Mouse (Mus musculus) spleen, adult 10 weeks (tissue): Measurements from ENCODE around the gene Olfr801. TPM values are rescaled to one million over a fixed set of nuclear protein-coding genes. Genes with fewer than 3 reads are reported as not detected.

Source experiments
- polyA plus RNA-seq: library from polyadenylated mRNA; stranded (reverse); fragments of 350-450 nt; fragmentation: Illumina TruSeq; extraction: RNeasy Lipid Tissue Mini Kit (QIAGEN cat#74804); gene quantifications from one replicate; pipeline ENCODE4 v1.2.3, GENCODE M21; 2015; ENCODE audit warnings: low replicate concordance; ENCODE audit not compliant: insufficient read depth

Gene Olfr801
- not detected for polyA plus RNA-seq

DNA sequence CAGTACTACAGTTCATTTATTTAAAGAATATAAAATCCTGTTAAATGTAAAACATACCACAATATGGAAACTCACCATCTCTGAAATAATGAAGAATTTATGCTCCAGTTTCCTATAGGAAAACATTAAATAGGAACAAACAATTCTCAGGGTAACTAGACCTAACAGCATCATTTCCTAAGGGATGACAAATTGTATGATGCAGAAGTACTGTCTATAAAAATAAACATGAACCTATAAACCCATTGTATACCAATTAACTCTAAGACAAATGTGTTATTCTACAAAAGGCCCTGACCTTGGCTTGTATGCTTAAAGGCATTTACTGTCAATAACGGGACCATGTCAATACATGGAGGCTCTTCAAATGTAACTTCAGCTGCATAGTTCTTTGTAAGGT, at the start of gene Olfr801:
Gene Olfr801 (minus strand): TSS at position 101 of the 400 bp plus-strand sequence.

DNA sequence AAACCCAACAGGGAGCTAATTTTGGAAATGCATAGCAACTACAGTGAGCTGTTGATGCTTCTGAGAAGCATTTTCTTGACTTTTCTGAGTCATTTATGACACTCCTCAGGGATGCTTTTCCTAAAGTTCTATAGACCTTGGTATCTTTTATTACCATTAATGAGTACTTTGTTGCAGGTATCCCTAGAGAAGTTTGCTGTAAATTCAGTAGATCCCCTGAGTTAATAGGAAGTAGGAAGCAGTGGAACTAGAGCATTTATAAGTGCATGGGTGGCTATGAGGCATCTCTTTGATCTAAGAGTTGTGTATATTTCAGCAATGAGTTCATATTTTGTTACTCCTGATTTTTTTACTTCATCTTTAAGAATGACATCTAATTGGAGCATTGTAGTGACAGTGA, 29.2 kb upstream of the Olfr801 start, which contains the start of gene Olfr804:
Gene Olfr804 (plus strand): TSS at position 301 of the 400 bp plus-strand sequence.

DNA sequence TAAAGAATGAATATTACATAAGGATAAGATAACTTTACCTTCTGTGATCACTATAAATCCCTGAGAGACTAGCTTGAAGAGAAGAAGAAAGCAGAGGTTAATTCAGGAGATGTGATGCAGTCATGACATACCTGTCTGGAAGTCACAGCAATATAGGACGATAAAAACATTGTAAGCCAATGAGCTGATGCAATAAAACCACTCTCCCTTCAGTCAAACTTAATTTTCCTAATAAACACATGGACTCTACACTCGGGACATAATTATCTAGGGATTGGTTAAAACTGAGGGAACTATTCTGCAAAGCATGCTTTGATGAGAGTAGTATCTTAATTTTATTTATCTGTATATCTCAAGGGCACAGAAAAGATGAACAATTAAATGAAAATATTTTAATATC, 20.5 kb upstream of the Olfr801 start, which contains the start of gene Olfr803:
Gene Olfr803 (minus strand): TSS at position 101 of the 400 bp plus-strand sequence.

DNA sequence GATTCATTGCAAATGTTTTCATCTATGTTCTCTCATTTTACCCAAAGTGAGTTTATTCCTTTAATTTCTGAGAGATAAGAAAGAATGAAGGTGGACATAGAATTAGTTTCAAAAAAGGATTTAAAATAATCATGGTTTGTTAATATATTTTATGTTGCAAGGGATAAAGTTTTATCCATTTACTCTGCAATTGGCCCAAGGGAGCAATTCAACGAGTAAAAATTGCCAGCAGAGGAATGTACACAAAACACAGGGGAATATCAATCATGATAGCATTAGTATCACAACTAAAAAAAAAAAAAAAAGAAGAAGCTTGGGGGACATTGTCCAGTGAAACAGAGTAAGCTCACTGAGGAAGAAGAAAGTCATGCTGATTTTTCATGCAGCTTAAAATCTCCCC, 14.4 kb upstream of the Olfr801 start, which contains the start of gene Olfr802:
Gene Olfr802 (minus strand): TSS at position 101 of the 400 bp plus-strand sequence.

DNA sequence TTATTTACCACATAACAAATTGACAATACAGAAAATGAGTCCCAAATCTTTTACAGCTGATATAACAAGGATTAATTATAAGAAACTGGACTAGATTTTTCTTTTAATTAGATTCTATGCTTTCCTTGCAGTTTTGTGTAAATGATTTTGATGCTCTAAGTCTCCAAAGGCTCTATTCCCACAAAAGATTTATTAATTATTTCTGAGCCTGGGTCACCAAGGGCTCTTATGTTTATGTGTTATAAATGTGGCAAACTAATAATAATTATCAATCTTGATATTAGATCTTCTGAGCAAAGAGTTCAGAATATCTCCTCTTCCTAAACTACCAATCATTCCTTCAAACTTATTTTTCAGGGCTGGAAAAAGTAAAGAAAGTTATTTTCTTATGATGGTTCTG, 16.3 kb downstream of the Olfr801 start, which contains the start of gene Olfr800:
Gene Olfr800 (plus strand): TSS at position 301 of the 400 bp plus-strand sequence.

DNA sequence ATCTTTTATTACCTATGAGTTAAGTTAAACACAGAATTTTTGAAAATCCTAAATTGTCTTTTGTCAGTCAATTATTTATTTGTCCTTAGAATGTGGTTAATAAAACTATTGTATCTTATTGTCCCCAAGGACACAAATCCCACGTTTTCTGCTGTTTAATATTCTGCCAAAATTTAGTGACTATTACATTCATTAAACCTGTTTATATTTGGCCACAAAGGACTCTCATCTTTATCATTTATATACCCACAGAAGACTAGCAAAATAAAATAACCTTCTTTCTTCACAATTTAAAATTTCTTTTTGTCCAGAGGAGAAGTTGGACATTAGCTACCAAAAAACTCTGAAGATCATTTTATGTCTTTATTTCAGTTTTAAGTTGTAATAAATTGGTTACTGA, 36.5 kb downstream of the Olfr801 start, which contains the start of gene Olfr799:
Gene Olfr799 (plus strand): TSS at position 301 of the 400 bp plus-strand sequence.

DNA sequence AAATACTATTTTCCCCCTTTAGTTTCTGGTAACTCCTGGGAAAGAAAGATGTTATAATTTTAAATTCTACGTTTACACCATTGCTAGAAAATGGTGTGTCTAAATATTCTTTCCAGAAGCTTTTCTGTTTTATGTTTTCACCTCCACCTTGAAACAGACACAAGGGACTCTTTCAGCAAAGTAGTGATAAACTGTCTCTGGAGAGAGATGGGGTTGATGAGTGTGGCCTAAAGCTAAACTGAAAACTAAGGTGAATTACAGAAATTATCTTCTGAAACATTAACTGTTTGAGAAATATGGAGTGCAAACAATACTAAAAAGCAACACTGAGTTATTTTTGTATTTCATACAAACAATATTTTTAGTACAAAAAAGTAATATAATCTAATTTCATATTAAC, 45.8 kb downstream of the Olfr801 start, which contains the start of gene Olfr798:
Gene Olfr798 (minus strand): TSS at position 101 of the 400 bp plus-strand sequence.

Other genes with a start within 250 kb of the Olfr801 start
- gene Olfr786, start 246.6 kb downstream of the Olfr801 start, polyA plus RNA-seq, result not detected
- gene Olfr787, start 212.0 kb downstream of the Olfr801 start, polyA plus RNA-seq, result not detected
- not detected for gene Olfr788, start 202.9 kb downstream of the Olfr801 start, polyA plus RNA-seq
- gene Olfr789, start 189.1 kb downstream of the Olfr801 start, polyA plus RNA-seq, result not detected
- gene Olfr790, start 175.4 kb downstream of the Olfr801 start, polyA plus RNA-seq, result not detected
- not detected for gene Olfr791, start 152.1 kb downstream of the Olfr801 start, polyA plus RNA-seq
- gene Olfr792, start 134.7 kb downstream of the Olfr801 start, polyA plus RNA-seq, result not detected
- not detected for gene Olfr794, start 106.2 kb downstream of the Olfr801 start, polyA plus RNA-seq
- not detected for gene Olfr796, start 61.3 kb downstream of the Olfr801 start, polyA plus RNA-seq
- not detected for gene Olfr798, start 45.9 kb downstream of the Olfr801 start, polyA plus RNA-seq
- not detected for gene Olfr799, start 36.4 kb downstream of the Olfr801 start, polyA plus RNA-seq
- gene Olfr800, start 16.2 kb downstream of the Olfr801 start, polyA plus RNA-seq, result not detected
- not detected for gene Olfr802, start 14.3 kb upstream of the Olfr801 start, polyA plus RNA-seq
- not detected for gene Olfr803, start 20.4 kb upstream of the Olfr801 start, polyA plus RNA-seq
- gene Olfr804, start 29.3 kb upstream of the Olfr801 start, polyA plus RNA-seq, result not detected
- not detected for gene Olfr805, start 55.5 kb upstream of the Olfr801 start, polyA plus RNA-seq
- not detected for gene Olfr806, start 68.1 kb upstream of the Olfr801 start, polyA plus RNA-seq
- not detected for gene Olfr807, start 83.9 kb upstream of the Olfr801 start, polyA plus RNA-seq
- gene Olfr808, start 91.6 kb upstream of the Olfr801 start, polyA plus RNA-seq, result not detected
- not detected for gene Olfr809, start 100.8 kb upstream of the Olfr801 start, polyA plus RNA-seq
- not detected for gene Olfr810, start 121.1 kb upstream of the Olfr801 start, polyA plus RNA-seq
- gene Olfr811, start 130.5 kb upstream of the Olfr801 start, polyA plus RNA-seq, result not detected
- not detected for gene Olfr812, start 172.2 kb upstream of the Olfr801 start, polyA plus RNA-seq
- not detected for gene Olfr813, start 181.5 kb upstream of the Olfr801 start, polyA plus RNA-seq
- not detected for gene Olfr814, start 206.0 kb upstream of the Olfr801 start, polyA plus RNA-seq
- gene Olfr815, start 232.0 kb upstream of the Olfr801 start, polyA plus RNA-seq, result not detected
- gene Olfr816, start 241.7 kb upstream of the Olfr801 start, polyA plus RNA-seq, result not detected